Mouse (Mus musculus) right cerebral cortex, adult 2 months (tissue): ENCODE data around the gene Fshr.

Experiments used
- DNase-seq, 2 experiments: peaks; one replicate each; pipeline ENCODE4 v3.0.0; 2021 to 2022; ENCODE audit warnings: low spot score in 2 of 2

The Fshr gene

DNA sequence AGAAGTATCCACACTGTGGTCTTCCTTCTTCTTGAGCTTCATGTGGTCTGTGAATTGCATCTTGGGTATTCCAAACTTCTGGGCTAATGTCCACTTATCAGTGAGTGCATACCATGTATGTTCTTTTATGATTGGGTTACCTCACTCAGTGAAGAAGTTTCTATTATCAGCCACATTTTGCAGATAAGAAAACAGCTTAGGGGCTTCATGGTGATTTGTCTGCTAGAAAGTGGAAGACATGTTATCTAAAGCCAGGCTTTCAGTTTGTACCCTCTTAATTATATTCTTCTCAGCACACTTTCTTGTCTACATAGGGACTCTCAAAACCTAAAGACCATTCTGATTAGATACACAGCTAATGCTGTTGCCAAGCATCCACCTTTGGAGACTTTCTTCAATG, 165.8 kb downstream of the Fshr start:
- no peak for DNase-seq

DNA sequence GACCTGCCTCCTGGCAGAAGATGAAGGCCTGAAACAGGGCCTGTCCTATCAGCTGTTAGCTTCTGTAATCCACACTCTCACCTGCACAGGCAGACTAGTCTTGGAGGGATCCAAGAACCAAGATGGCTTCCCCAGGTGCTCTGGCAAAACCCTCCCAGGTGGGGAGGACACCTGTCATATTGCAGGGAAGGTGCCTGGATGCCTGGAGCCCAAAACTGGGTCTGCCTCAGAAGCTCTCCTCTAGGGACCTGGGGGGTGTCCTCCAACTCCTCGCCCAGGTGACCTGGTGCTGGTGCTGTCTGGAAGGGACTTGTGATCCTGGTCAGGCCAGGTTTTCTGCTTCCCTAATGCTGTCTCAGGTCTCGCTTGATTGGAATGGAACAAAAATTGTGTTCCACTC, 167.5 kb downstream of the Fshr start:
- DNase-seq: no peak

GRCm38 (mm10) chr17:89019518-89019917, 181.0 kb downstream of the Fshr start:
- no peak for DNase-seq

DNA sequence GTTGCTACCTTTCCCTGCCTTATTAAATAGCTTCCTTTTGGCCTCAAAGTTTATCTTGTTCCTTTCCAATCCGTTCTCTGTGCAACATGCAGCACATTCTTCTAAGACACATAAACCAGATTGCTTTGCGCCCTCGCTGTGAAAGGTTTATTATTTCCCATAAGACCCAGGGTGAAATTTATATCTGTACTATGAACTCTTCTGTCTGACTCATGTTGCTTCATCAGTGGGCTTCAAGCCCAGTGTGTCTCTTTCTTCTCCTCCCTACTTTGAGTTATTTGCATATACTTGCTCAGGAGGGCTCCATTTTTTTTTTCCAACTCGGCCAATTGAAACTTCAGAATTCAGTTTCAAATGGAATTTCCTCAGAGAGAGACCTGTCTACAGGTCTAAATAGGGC, 183.5 kb downstream of the Fshr start:
- no peak for DNase-seq

DNA sequence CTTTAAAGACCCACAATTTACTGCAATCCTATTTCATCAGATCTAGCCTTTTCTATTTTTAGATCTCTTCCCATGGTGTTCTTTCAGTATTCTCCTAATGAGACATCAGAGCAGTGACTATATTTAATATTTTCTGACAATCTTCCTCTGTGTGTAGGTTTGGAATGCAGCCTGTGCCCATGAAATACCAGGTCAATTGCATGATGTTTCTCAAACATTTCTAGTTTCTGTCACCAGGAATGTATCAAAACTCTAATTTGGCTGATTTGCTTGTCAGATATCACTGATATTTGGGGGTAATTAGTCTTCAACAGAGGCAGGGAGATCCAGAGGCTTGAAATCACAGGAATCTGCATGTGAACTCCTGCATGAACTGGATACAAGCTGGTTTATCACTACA, 186.8 kb downstream of the Fshr start:
- DNase-seq: no peak

DNA sequence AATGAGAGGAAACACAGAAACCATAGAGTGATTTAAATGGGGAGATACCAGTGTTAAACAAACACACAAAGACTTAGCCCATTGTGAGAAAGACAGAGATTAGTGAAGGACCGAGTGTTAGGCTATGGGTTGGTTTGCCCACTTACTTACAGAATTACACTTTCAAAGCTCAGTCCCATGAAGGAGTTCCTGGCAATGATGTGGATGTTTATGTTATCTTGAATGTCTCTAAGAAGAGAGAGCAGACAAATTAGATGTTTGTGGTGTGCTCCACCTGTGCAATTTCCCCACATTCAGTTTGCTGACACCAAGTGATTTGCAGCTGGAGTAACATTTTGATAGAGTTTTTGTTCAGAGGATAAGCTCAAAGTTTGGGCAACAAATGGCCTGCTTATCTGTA, 191.4 kb downstream of the Fshr start:
- no peak for DNase-seq

GRCm38 (mm10) chr17:89008680-89009079, 191.8 kb downstream of the Fshr start:
- no peak for DNase-seq

- DNase-seq: no peak
Measured at GRCm38 (mm10) chr17:89005959-89006358, 194.5 kb downstream of the Fshr start.

DNA sequence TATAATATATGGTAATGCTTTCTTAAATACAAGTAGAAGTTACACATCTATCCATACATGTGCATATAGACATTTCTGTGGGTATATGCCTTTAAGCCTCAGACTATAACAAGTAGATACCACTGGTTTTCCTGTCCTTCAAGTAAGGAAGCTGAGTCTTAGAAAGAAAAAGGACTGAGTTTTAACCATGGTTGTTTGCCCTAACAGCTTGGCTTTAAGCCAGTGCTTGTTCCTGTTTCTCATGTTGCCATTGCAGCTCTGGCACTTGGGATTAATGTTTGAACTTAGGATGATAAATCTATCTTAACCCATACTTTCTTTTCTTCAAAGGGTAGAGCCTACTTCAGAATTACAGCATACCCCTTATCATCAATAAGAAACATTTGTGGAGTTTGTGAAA, 200.6 kb downstream of the Fshr start:
- no peak for DNase-seq

DNA sequence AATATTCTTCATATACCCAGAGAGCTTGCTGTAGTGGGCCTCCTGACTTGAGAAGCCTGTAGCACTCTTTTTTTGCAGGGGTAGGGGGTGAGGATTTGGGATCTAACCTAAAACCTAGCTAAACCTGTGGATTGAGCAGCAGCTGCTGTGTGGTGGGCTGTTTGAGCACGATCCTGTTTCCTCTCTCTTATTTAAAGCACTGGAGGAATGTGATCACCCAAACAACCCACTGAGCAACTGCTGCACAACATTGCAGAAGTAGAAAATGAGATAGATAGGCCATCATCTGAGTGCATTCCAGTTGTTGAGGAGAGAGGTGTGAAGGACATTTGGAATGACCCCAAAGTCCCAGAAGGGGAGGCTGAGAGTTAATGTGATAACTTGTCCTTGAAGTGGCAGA, 202.2 kb downstream of the Fshr start:
- peak; percentile 14 to 23 for DNase-seq

- no peak for DNase-seq
Measured at GRCm38 (mm10) chr17:88991238-88991637, 209.2 kb downstream of the Fshr start.

DNA sequence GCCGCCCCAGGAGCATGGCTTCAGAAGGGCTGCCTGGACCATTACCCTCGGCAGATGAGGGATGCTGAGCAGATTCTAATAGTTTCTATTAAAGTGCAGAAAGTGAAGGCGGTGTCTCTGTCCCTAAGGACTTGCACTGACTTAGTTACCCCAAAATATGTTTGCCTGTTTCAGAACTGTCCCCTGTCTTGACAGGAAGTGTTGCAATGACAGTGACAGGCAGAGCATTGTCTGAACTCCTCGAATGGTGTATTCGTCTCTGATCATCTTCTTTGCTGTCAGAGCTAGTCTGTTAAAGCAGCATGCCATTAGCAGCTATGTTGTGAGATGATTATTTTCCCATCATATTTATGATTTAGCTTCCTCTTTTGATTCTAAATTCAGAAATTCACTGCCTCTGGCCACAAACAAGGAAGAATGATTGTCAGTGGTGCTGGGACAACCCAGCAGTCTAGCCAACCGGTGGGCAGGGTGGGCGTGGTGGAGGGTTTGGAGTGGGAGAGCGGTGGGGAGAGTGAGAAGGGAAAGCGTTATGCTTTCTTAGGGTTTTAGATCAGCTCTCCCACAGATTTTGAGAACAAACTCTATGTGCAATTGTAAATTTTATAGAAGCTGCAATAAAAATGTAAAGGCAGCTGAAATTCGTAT, 219.6 kb downstream of the Fshr start:
- DNase-seq: peak in 1 of 2 experiments; percentile 51

DNA sequence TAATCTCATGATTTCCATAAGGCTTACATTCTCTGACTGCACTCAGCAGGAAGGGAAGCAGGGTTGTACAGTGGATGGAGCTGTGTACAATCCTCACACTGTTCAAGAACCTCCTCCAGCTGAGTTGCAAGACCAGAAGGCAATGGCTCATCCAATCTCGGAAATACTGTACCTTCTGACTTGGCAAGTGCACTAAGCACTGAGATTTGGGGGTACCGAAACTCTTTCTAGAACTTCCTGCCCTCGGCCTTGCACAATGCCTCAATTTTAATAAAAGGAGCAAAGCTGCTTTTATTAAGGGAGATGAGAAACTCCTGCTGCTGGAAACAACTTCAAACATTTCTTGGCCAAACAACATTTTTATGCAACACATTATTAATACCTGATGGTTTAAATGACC, 225.9 kb downstream of the Fshr start:
- no peak for DNase-seq

DNA sequence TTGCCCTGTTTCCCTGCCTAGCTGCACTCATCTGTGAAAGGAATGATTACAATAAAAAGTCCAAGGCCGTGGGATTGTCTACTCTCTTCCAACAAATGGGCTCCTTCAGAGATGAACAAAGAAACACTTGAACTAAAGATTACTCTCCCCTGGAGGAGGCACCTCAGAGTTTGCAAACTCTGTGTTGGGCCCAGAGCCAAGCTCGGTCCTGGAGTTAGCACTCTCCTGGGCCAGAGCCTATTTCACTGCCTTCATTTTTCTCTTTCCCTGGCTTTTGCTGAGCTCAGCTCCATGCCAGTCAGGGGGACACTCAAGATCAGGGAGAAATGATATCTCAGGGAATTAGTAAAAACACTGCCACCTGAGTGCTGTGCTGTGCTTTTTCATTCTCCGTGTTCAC, 234.4 kb downstream of the Fshr start:
- DNase-seq: no peak

- DNase-seq: peak; percentile 80 to 85
Measured at GRCm38 (mm10) chr17:88954011-88954410, 246.5 kb downstream of the Fshr start.

- no peak for DNase-seq
Measured at GRCm38 (mm10) chr17:88938153-88938681, 262.3 kb downstream of the Fshr start.

DNA sequence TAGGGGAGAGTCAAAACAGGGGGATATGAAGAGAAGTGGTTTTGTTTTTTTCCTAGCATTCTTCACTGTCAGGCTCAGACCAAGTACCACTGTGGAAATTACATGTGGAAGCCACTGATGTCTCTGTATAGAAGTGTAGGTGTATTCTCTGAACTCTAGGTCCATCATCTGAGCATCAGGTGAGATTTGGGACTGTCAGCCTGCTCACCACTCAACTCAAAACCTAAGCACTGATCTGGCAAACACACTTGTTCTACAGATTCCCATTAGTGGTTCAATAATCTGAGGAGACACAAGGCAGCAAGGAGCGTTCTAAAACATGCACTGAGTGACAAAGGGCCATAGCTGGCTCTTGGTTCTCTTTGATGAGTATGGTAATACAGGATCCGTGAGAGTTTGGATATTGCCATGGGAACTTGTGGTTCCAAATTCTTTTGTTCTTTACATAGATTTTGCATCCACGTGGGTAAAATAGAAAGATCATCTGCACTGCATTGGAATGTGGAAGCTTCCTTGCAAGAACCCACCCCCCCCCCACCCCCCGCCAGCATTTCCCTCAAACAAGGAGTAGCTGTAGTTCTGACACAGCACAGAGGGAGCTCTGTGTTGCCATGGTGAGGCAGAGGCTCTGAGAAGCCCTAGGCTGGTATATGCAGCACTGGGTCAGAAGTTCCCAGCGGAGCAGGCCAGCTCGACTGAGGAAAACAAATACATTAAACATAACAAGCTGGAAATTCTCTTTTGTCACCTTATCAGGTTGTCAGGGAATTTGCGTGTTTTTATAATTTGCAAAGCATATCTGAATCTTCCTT, 262.9 kb downstream of the Fshr start:
- peak; percentile 30 to 37 for DNase-seq

GRCm38 (mm10) chr17:88936941-88937340, 263.5 kb downstream of the Fshr start:
- DNase-seq: no peak
